In the genomic region with DNA sequence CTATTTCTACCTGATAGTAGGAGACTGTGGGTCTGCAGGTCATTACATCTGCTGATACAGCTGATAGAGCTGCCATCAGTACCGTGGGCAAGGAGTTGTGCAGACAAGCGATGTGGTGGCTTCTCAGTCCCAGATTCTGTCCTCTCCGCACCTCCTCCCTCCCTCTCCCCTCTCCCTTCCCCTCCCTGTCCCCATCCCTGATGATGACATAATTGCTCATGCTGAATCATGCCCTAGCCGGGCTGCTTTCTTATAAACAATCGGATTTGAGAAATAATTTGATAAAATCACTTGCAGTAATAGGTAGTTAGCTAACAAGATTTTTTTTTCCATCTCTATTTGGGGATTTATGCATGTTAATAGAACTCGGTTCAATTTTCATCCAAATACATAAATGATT, we compare ENCODE assay signal across 15 mouse cellular contexts. TPM values are rescaled to one million over a fixed set of nuclear protein-coding genes. Genes with fewer than 3 reads are reported as not detected.
DNase-seq lines count a peak whose midpoint lies in the region; ATAC-seq and TF ChIP-seq lines count a peak whose summit lies in the region.
"Had no signal": no experiment of that assay in that cellular context is flagged by ENCODE, and none has a peak within 500 bp of the region (broad histone marks: within the 10 kb centered on the region; RNA-seq: fewer than 3 reads in every experiment).

A gene (minus strand): TSS at position 144 of the 400 bp plus-strand sequence.

- whole genome bisulfite sequencing in kidney, embryonic 16.5 days: 62% methylated on average over 6 of the region's 6 CpGs
- WGBS in kidney, embryonic 15.5 days: 62% methylated on average over 6 of the region's 6 CpGs
- WGBS in forebrain, embryonic 13.5 days: 57% methylated on average over 6 of the region's 6 CpGs
- 54% methylated on average over 6 of the region's 6 CpGs for WGBS in midbrain, embryonic 15.5 days
- WGBS in cerebellum, adult 2 months: 84% methylated on average over 6 of the region's 6 CpGs

- no peak for TF ChIP-seq CTCF in cerebellum, adult 2 months (IDR thresholded peaks at IDR 0.05; ENCODE audit: borderline replicate concordance, insufficient read depth, low read depth, low read length)

- no peak within 1 kb of the TSS for H3K27ac ChIP-seq in kidney, embryonic 16.5 days (ENCODE audit: low read length)
- no peak within 1 kb of the TSS for H3K27ac ChIP-seq in kidney, embryonic 15.5 days
- no peak within 1 kb of the TSS for H3K27ac ChIP-seq in forebrain, embryonic 13.5 days
- peak within 1 kb of the TSS; percentile 56 for H3K27ac ChIP-seq in midbrain, embryonic 15.5 days
- H3K27ac ChIP-seq in cerebellum, adult 2 months (ENCODE audit: insufficient read depth, low read length): no peak within 1 kb of the TSS

- no peak for ATAC-seq in kidney, embryonic 16.5 days (ENCODE audit: low FRiP score, low TSS enrichment)
- no peak for ATAC-seq in kidney, embryonic 15.5 days (replicated peaks; ENCODE audit: low FRiP score)
- ATAC-seq in forebrain, embryonic 13.5 days: no peak
- ATAC-seq in midbrain, embryonic 15.5 days (replicated peaks): no peak
- ATAC-seq: intestine, postnatal 0 days had no signal

- no peaks in the 10 kb centered on the region for H3K36me3 ChIP-seq in kidney, embryonic 16.5 days (ENCODE audit: insufficient read depth, low read length)
- H3K36me3 ChIP-seq in kidney, embryonic 15.5 days: no peaks in the 10 kb centered on the region
- no peaks in the 10 kb centered on the region for H3K36me3 ChIP-seq in forebrain, embryonic 13.5 days (ENCODE audit: poor library complexity, severe bottlenecking)
- no peaks in the 10 kb centered on the region for H3K36me3 ChIP-seq in midbrain, embryonic 15.5 days (replicated peaks)

- peak; percentile 67 for DNase-seq in adrenal gland, adult 2 months
- no peak for DNase-seq in right cerebral cortex, adult 18-20 months
- no peak for DNase-seq in kidney, postnatal 4 days
- DNase-seq in cerebellum, adult 2 months: no peak
- DNase-seq: lung, embryonic 14.5 days had no signal

- H3K27me3 ChIP-seq in kidney, embryonic 16.5 days (ENCODE audit: insufficient read depth, low read length): no peaks in the 10 kb centered on the region
- H3K27me3 ChIP-seq in kidney, embryonic 15.5 days: no peaks in the 10 kb centered on the region
- H3K27me3 ChIP-seq in forebrain, embryonic 13.5 days: no peaks in the 10 kb centered on the region
- H3K27me3 ChIP-seq in midbrain, embryonic 15.5 days (replicated peaks): no peaks in the 10 kb centered on the region
- H3K27me3 ChIP-seq in cerebellum, adult 2 months (ENCODE audit: control insufficient read depth, insufficient read depth, low read length): no peaks in the 10 kb centered on the region

- H3K4me1 ChIP-seq in kidney, embryonic 16.5 days (ENCODE audit: insufficient read depth, low read length): no peaks in the 10 kb centered on the region
- no peaks in the 10 kb centered on the region for H3K4me1 ChIP-seq in kidney, embryonic 15.5 days
- H3K4me1 ChIP-seq in forebrain, embryonic 13.5 days: peaks cover 15% of the 10 kb centered on the region
- H3K4me1 ChIP-seq in midbrain, embryonic 15.5 days: peaks cover 16% of the 10 kb centered on the region
- peaks cover 4% of the 10 kb centered on the region; the same call in 1 of the 2 replicates for H3K4me1 ChIP-seq in cerebellum, adult 2 months (ENCODE audit: control insufficient read depth, insufficient read depth, low read length)

- no peak within 1 kb of the TSS for H3K4me3 ChIP-seq in kidney, embryonic 16.5 days (ENCODE audit: low read length)
- H3K4me3 ChIP-seq in kidney, embryonic 15.5 days (replicated peaks): no peak within 1 kb of the TSS
- no peak within 1 kb of the TSS for H3K4me3 ChIP-seq in forebrain, embryonic 13.5 days
- no peak within 1 kb of the TSS for H3K4me3 ChIP-seq in midbrain, embryonic 15.5 days
- H3K4me3 ChIP-seq in cerebellum, adult 2 months (replicated peaks; ENCODE audit: insufficient read depth, low read depth, low read length): no peak within 1 kb of the TSS

- H3K4me2 ChIP-seq in kidney, embryonic 16.5 days (replicated peaks; ENCODE audit: low read depth, low read length): peak within 1 kb of the TSS; percentile 12; the same call in 1 of the 2 replicates
- no peak within 1 kb of the TSS for H3K4me2 ChIP-seq in kidney, embryonic 15.5 days
- H3K4me2 ChIP-seq in forebrain, embryonic 13.5 days: peak within 1 kb of the TSS; percentile 42
- peak within 1 kb of the TSS; percentile 28 for H3K4me2 ChIP-seq in midbrain, embryonic 15.5 days
- H3K4me2 ChIP-seq: lung, embryonic 14.5 days had no signal

- no peaks in the 10 kb centered on the region for H3K9me3 ChIP-seq in kidney, embryonic 16.5 days (ENCODE audit: low read length)
- no peaks in the 10 kb centered on the region for H3K9me3 ChIP-seq in kidney, embryonic 15.5 days (replicated peaks)
- no peaks in the 10 kb centered on the region for H3K9me3 ChIP-seq in forebrain, embryonic 13.5 days (replicated peaks)
- H3K9me3 ChIP-seq in midbrain, embryonic 15.5 days: no peaks in the 10 kb centered on the region

- no peak for TF ChIP-seq POLR2A in cerebellum, adult 2 months (IDR thresholded peaks at IDR 0.05; ENCODE audit: borderline replicate concordance, insufficient read depth, low read length)

- H3K9ac ChIP-seq in kidney, embryonic 16.5 days (replicated peaks; ENCODE audit: low read length): no peak within 1 kb of the TSS
- no peak within 1 kb of the TSS for H3K9ac ChIP-seq in kidney, embryonic 15.5 days
- no peak within 1 kb of the TSS for H3K9ac ChIP-seq in forebrain, embryonic 13.5 days
- no peak within 1 kb of the TSS for H3K9ac ChIP-seq in midbrain, embryonic 15.5 days
- H3K9ac ChIP-seq: lung, embryonic 14.5 days had no signal

RNA-seq across cellular contexts. Expression of the gene that starts here (rescaled TPM):
- polyA plus RNA-seq in kidney, embryonic 16.5 days (2015; fragmentation: Nextera tagmentation; extraction: Ambion mirVana): not detected in 2 replicates
- not detected in 2 replicates for polyA plus RNA-seq in kidney, embryonic 15.5 days (2015; fragmentation: Nextera tagmentation; extraction: Ambion mirVana)
- total RNA-seq in adrenal gland, adult 2 months (2021): not detected
- not detected in 2 replicates for polyA plus RNA-seq in adrenal gland, adult 2 months (2012; rRNA removed)
- not detected in 2 replicates for polyA plus RNA-seq in forebrain, embryonic 13.5 days (2015; fragmentation: Nextera tagmentation; extraction: Ambion mirVana)
- not detected in 2 replicates for polyA plus RNA-seq in midbrain, embryonic 15.5 days (2015; fragmentation: Nextera tagmentation; extraction: Ambion mirVana)
- not detected in 2 replicates for polyA plus RNA-seq in cerebellum, adult 2 months (2012; rRNA removed)
- total RNA-seq: gastrocnemius, postnatal 4 days; layer of hippocampus, postnatal 10 days had no signal
- polyA plus RNA-seq: heart, postnatal 0 days; intestine, postnatal 0 days; limb, embryonic 14.5 days; lung, embryonic 14.5 days; spleen, adult 2 months had no signal

Comparison
In these comparisons a context has a peak if more than half of its experiments do, and no peak if none do; other contexts are left out.
1. Peak in DNase-seq in adrenal gland, adult 2 months; RNA of the gene not detected or under 1 TPM.